Mouse (Mus musculus): ENCODE measurements around the gene Tectb.

Gene Tectb

GRCm38 (mm10) chr19:55211698-55212097 lies 31.2 kb downstream of the Tectb start:
- DNase-seq = no peak

GRCm38 (mm10) chr19:55213617-55214340 lies 33.2 kb downstream of the Tectb start:
- DNase-seq = no peak

GRCm38 (mm10) chr19:55216876-55217275 lies 36.3 kb downstream of the Tectb start:
- no peak for DNase-seq

DNA sequence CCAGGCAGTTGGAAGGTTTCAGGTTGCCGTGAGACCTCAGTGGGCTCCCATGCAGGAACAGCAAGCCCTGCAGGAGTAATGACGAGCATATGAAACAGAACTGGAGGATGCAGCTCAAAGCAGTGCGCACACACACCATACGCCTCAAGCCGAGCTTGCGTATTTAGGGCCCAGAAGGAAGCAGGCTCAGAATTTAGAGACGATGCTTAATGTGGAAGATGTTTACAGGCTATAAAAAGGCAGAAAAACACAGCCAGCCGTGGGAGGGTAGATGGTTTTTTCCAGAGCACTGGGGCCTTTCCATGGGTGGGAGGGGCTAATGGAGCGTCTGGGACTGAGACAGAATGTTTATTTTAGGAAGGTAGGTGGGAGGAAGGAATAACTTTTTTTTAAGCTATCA lies 36.8 kb downstream of the Tectb start:
- DNase-seq = no peak

- peak; percentile 90 for DNase-seq
Measured at GRCm38 (mm10) chr19:55218192-55218739, 37.7 kb downstream of the Tectb start.

- peak; percentile 25 for DNase-seq
Measured at GRCm38 (mm10) chr19:55218741-55219221, 38.2 kb downstream of the Tectb start.

DNA sequence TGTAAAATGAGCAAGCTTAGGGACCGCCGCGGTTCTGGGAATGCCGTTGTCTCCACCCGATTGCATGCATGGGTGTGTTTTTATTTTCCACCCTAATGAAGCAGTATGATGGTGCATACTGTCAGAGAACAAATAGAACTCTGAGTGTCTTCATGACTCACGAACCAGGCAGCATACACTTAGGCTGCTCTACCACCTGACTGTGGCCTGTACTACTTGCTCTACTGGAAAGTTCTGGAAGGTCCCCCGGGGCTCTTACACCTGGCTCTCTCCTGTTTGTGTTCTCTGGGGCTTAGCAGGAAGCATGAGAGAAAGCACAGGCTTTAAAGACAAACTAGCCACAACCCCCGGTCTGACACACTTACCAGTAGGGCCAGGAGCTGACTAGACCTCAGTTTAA lies 38.8 kb downstream of the Tectb start:
- DNase-seq = peak; percentile 40

GRCm38 (mm10) chr19:55221208-55221607 lies 40.7 kb downstream of the Tectb start:
- no peak for DNase-seq

GRCm38 (mm10) chr19:55222268-55222667 lies 41.7 kb downstream of the Tectb start:
- no peak for DNase-seq

GRCm38 (mm10) chr19:55226621-55227020 lies 46.1 kb downstream of the Tectb start:
- no peak for DNase-seq

DNA sequence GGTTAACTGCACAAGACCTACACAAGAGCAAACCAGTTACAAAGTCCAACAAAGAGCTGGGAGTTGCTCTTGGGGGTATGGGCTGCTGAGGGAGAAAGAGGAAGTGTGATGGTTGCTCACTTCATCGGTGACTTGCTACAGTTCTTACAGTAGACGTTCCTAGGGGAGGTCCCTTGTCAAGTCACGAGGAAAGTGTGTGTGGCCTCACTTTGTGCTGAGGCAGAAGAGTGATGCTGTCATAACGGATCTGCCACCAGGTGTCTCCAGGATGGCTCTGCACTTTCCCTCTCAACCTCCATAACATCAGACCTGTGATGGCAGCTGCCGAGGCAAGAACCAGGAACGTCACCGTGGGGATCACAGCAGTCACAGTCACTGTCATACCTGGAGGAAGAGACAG lies 46.6 kb downstream of the Tectb start:
- DNase-seq = no peak

- DNase-seq = no peak
Measured at GRCm38 (mm10) chr19:55231081-55231480, 50.5 kb downstream of the Tectb start.

DNA sequence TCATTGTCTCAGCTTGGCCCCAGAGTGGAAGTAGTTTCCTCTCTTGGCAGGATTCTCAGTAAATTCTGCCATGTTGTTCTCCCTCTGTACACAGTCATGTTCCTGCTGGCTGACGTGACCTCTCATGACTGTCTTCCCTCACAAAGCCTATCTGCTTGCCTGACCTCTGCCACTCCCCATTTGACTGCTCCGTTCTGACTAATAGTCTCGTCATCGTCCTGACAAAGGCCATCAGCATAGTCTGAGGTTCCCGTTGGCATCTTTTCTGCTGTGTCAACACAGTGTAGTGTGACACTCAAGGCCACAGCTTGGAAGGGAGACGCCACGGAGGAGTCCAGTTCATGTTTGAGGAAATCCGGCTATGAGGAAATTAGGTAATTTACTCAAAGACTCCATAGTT lies 51.6 kb downstream of the Tectb start:
- no peak for DNase-seq

GRCm38 (mm10) chr19:55236026-55236425 lies 55.5 kb downstream of the Tectb start:
- peak; percentile 75 for DNase-seq

- DNase-seq = no peak
Measured at GRCm38 (mm10) chr19:55236564-55236963, 56.0 kb downstream of the Tectb start.

DNA sequence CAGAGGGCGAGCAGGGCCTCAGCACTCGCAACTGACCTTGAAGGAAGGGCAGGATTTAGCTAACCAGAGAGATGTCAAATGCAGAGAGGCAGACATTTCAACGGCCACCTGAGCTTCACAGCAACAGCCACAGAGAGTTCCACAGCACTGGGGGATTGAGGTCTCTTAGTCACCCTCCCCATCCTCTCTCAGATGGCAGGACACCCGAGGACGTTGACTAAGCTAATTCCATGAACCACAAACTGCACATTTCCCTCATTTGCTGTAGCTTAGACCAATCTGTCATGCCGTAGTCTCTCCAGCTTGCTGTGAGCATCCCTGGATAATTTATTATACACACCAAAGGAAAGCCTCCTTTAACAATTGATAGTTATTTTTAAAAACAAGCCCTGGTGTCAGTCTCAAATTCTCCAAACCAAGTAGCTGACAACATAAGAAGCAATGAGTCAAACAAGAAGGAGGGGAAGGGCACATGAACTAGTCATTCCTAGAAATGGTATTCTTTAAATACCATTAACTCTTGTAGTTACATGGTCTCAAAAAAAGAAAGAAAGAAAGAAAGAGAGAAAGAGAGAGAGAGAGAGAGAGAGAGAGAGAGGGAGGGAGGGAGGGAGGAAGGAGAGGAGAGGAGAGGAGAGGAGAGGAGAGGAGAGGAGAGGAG lies 59.4 kb downstream of the Tectb start:
- no peak for DNase-seq

DNA sequence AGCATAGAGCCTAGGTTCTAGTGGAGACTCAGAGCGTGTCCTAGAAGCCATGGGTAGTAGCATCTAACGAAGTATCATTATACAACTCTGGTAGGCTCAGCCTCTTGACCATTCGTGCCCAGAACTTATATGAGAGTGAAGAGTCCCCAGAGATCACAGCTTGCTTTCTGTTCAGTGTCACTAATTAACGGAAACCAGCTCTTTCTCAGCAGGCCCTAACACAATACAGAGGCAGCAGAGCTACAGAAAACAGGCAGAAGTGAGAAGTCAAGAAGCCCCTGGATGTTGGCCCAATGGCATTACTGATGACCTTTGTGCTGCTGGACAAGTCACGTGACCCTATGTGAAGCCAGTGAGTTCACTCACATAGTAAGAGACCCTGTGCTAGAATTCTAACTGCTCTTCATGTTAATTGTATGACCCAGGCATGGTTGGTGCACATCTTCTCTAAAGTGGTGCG lies 60.7 kb downstream of the Tectb start, which contains the start of gene Gucy2g:
Gucy2g (minus strand) TSS at position 51 of the 460 bp plus-strand sequence.
- no peak for DNase-seq

DNA sequence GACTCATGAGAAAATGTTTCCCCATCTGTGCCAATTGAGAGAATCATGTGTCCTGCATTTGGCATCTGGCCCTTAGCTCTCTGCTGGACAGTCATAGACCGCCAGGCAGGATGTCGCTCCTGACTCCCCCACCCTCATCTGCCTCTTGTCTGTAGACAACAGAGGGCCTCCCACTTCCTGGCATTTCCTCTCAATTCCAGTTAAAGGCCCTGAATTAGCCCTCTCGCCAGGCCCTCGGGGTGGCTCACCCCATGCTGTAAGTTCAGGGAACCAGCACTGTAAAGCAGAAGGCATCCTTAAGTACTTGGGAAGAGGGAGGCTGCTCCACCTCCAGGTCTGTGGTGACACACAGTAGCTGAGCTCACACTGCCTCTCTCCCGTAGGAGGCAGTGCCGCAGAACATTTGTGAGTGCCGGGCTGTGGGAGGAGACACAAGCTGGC lies 64.3 kb downstream of the Tectb start:
- DNase-seq = peak; percentile 73

Data from kidney, adult 9 months (tissue).